Mouse (Mus musculus): ENCODE results near the gene Zfp423. TPM values are rescaled to one million over a fixed set of nuclear protein-coding genes. Genes with fewer than 3 reads are reported as not detected.

Zfp423 gene
- polyA plus RNA-seq, 1 experiment from 2014 or later, result 36.6 TPM

- ATAC-seq (ENCODE audit: low FRiP score), result no peak
- 62% methylated on average over 5 of the region's 5 CpGs for WGBS
- Histone ChIP-seq H3K9me3 (no peaks in the 10 kb centered on the region), H3K9ac (no peak overlapping the region), H3K4me2 (no peak overlapping the region), H3K27me3 (no peaks in the 10 kb centered on the region), H3K36me3 (replicated peaks) (no peaks in the 10 kb centered on the region), H3K4me1 (peaks cover 87% of the 10 kb centered on the region), H3K27ac (no peak overlapping the region), H3K4me3 (replicated peaks) (no peak overlapping the region)
Measured at GRCm38 (mm10) chr8:87717445-87717844, 241.9 kb downstream of the Zfp423 start.

GRCm38 (mm10) chr8:87716726-87717248, 242.6 kb downstream of the Zfp423 start:
- ATAC-seq (ENCODE audit: low FRiP score), result peak; percentile 47
- Histone ChIP-seq H3K4me1 (peaks cover 89% of the 10 kb centered on the region), H3K27me3 (no peaks in the 10 kb centered on the region), H3K36me3 (replicated peaks) (no peaks in the 10 kb centered on the region), H3K27ac (peak overlapping the region; percentile 82), H3K4me3 (replicated peaks) (no peak overlapping the region), H3K9me3 (no peaks in the 10 kb centered on the region), H3K9ac (peak overlapping the region; percentile 38; the same call in 1 of the 2 replicates), H3K4me2 (peak overlapping the region; percentile 46)
- 13% methylated on average over 9 of the region's 9 CpGs for WGBS

- H3K4me3 ChIP-seq (replicated peaks), result 0 out of 2 replicates have a peak overlapping the region, but pooled peaks have one; percentile 9
- peak overlapping the region; percentile 38; the same call in 1 of the 2 replicates for H3K9ac ChIP-seq
- no peaks in the 10 kb centered on the region for H3K9me3 ChIP-seq
- H3K27me3 ChIP-seq, result no peaks in the 10 kb centered on the region
- H3K4me2 ChIP-seq, result peak overlapping the region; percentile 46
- H3K36me3 ChIP-seq (replicated peaks), result no peaks in the 10 kb centered on the region
- peaks cover 93% of the 10 kb centered on the region for H3K4me1 ChIP-seq
- WGBS, result 6% methylated on average over 24 of the region's 24 CpGs
- H3K27ac ChIP-seq, result peak overlapping the region; percentile 82
- peak; percentile 77 for ATAC-seq (ENCODE audit: low FRiP score)
Measured at GRCm38 (mm10) chr8:87715731-87716682, 243.4 kb downstream of the Zfp423 start.

GRCm38 (mm10) chr8:87713946-87714345, 245.4 kb downstream of the Zfp423 start:
- no peak overlapping the region for H3K9ac ChIP-seq
- no peak overlapping the region for H3K27ac ChIP-seq
- no peak for ATAC-seq (ENCODE audit: low FRiP score)
- no peaks in the 10 kb centered on the region for H3K36me3 ChIP-seq (replicated peaks)
- peaks cover 75% of the 10 kb centered on the region for H3K4me1 ChIP-seq
- H3K9me3 ChIP-seq, result no peaks in the 10 kb centered on the region
- no peaks in the 10 kb centered on the region for H3K27me3 ChIP-seq
- no peak overlapping the region for H3K4me3 ChIP-seq (replicated peaks)
- no peak overlapping the region for H3K4me2 ChIP-seq
- 76% methylated on average over 3 of the region's 3 CpGs for WGBS

- no peaks in the 10 kb centered on the region for H3K27me3 ChIP-seq
- 82% methylated on average over 6 of the region's 6 CpGs for WGBS
- no peak overlapping the region for H3K4me3 ChIP-seq (replicated peaks)
- ATAC-seq (ENCODE audit: low FRiP score), result no peak
- H3K9me3 ChIP-seq, result no peaks in the 10 kb centered on the region
- peaks cover 75% of the 10 kb centered on the region for H3K4me1 ChIP-seq
- no peak overlapping the region for H3K4me2 ChIP-seq
- H3K36me3 ChIP-seq (replicated peaks), result no peaks in the 10 kb centered on the region
- H3K27ac ChIP-seq, result 0 out of 2 replicates have a peak overlapping the region, but pooled peaks have one; percentile 37
- H3K9ac ChIP-seq, result no peak overlapping the region
Measured at GRCm38 (mm10) chr8:87711955-87712354, 247.4 kb downstream of the Zfp423 start.

- no peaks in the 10 kb centered on the region for H3K36me3 ChIP-seq (replicated peaks)
- peak overlapping the region; percentile 35 for H3K4me2 ChIP-seq
- peak overlapping the region; percentile 86 for H3K27ac ChIP-seq
- H3K9ac ChIP-seq, result no peak overlapping the region
- H3K4me3 ChIP-seq (replicated peaks), result no peak overlapping the region
- H3K4me1 ChIP-seq, result peaks cover 64% of the 10 kb centered on the region
- peak; percentile 49 for ATAC-seq (ENCODE audit: low FRiP score)
- 18% methylated on average over 11 of the region's 11 CpGs for WGBS
- H3K9me3 ChIP-seq, result no peaks in the 10 kb centered on the region
- H3K27me3 ChIP-seq, result no peaks in the 10 kb centered on the region
Measured at GRCm38 (mm10) chr8:87708127-87708637, 251.2 kb downstream of the Zfp423 start.

- ATAC-seq (ENCODE audit: low FRiP score), result peak; percentile 42; the same call in 1 of the 2 replicates
- H3K9ac ChIP-seq, result no peak overlapping the region
- no peaks in the 10 kb centered on the region for H3K27me3 ChIP-seq
- peaks cover 66% of the 10 kb centered on the region for H3K4me1 ChIP-seq
- no peak overlapping the region; the same call in 1 of the 2 replicates for H3K4me2 ChIP-seq
- 56% methylated on average over 17 of the region's 17 CpGs for WGBS
- H3K27ac ChIP-seq, result peak overlapping the region; percentile 86
- H3K4me3 ChIP-seq (replicated peaks), result no peak overlapping the region
- H3K36me3 ChIP-seq (replicated peaks), result no peaks in the 10 kb centered on the region
- H3K9me3 ChIP-seq, result no peaks in the 10 kb centered on the region
Measured at GRCm38 (mm10) chr8:87707176-87707575, 252.2 kb downstream of the Zfp423 start.

GRCm38 (mm10) chr8:87704756-87705155, 254.6 kb downstream of the Zfp423 start:
- H3K9me3 ChIP-seq, result no peaks in the 10 kb centered on the region
- H3K36me3 ChIP-seq (replicated peaks), result no peaks in the 10 kb centered on the region
- H3K4me2 ChIP-seq, result no peak overlapping the region
- H3K27me3 ChIP-seq, result no peaks in the 10 kb centered on the region
- no peak for ATAC-seq (ENCODE audit: low FRiP score)
- no peak overlapping the region for H3K4me3 ChIP-seq (replicated peaks)
- 90% methylated on average over 3 of the region's 3 CpGs for WGBS
- H3K9ac ChIP-seq, result no peak overlapping the region
- H3K4me1 ChIP-seq, result peaks cover 61% of the 10 kb centered on the region
- H3K27ac ChIP-seq, result no peak overlapping the region

- Histone ChIP-seq H3K27ac (peak overlapping the region; percentile 80), H3K4me1 (peaks cover 57% of the 10 kb centered on the region), H3K36me3 (replicated peaks) (no peaks in the 10 kb centered on the region), H3K9me3 (no peaks in the 10 kb centered on the region), H3K4me3 (replicated peaks) (no peak overlapping the region), H3K9ac (no peak overlapping the region), H3K4me2 (no peak overlapping the region; the same call in 1 of the 2 replicates), H3K27me3 (no peaks in the 10 kb centered on the region)
- 19% methylated on average over 10 of the region's 10 CpGs for WGBS
- ATAC-seq (ENCODE audit: low FRiP score), result peak; percentile 54; the same call in 1 of the 2 replicates
Measured at GRCm38 (mm10) chr8:87702790-87703311, 256.5 kb downstream of the Zfp423 start.

GRCm38 (mm10) chr8:87702051-87702521, 257.3 kb downstream of the Zfp423 start:
- H3K4me1 ChIP-seq, result peaks cover 56% of the 10 kb centered on the region
- H3K4me2 ChIP-seq, result no peak overlapping the region
- no peaks in the 10 kb centered on the region for H3K36me3 ChIP-seq (replicated peaks)
- peak overlapping the region; percentile 80 for H3K27ac ChIP-seq
- ATAC-seq (ENCODE audit: low FRiP score), result no peak
- no peak overlapping the region for H3K4me3 ChIP-seq (replicated peaks)
- no peaks in the 10 kb centered on the region for H3K9me3 ChIP-seq
- no peaks in the 10 kb centered on the region for H3K27me3 ChIP-seq
- 67% methylated on average over 8 of the region's 8 CpGs for WGBS
- no peak overlapping the region; the same call in 1 of the 2 replicates for H3K9ac ChIP-seq

GRCm38 (mm10) chr8:87701583-87701982, 257.8 kb downstream of the Zfp423 start:
- no peak overlapping the region; the same call in 1 of the 2 replicates for H3K27ac ChIP-seq
- no peaks in the 10 kb centered on the region for H3K27me3 ChIP-seq
- H3K4me3 ChIP-seq (replicated peaks), result no peak overlapping the region
- no peaks in the 10 kb centered on the region for H3K36me3 ChIP-seq (replicated peaks)
- H3K4me2 ChIP-seq, result no peak overlapping the region
- H3K9me3 ChIP-seq, result no peaks in the 10 kb centered on the region
- H3K4me1 ChIP-seq, result peaks cover 56% of the 10 kb centered on the region
- WGBS, result 70% methylated on average over 4 of the region's 4 CpGs
- no peak overlapping the region for H3K9ac ChIP-seq
- ATAC-seq (ENCODE audit: low FRiP score), result no peak

GRCm38 (mm10) chr8:87700321-87700720, 259.1 kb downstream of the Zfp423 start:
- Histone ChIP-seq H3K27ac (no peak overlapping the region), H3K36me3 (replicated peaks) (0 out of 2 replicates have a peak, but pooled peaks cover under 1% of the 10 kb centered on the region), H3K4me1 (peaks cover 66% of the 10 kb centered on the region), H3K4me3 (replicated peaks) (no peak overlapping the region), H3K4me2 (no peak overlapping the region), H3K27me3 (no peaks in the 10 kb centered on the region), H3K9me3 (no peaks in the 10 kb centered on the region), H3K9ac (no peak overlapping the region)
- 61% methylated on average over 12 of the region's 12 CpGs for WGBS
- ATAC-seq (ENCODE audit: low FRiP score), result no peak

Measured in forebrain, embryonic 12.5 days (tissue).